ENCODE assay signal across 8 mouse cellular contexts in genomic region chr7:105527306-105527937, GRCm38 (mm10). TPM values are rescaled to one million over a fixed set of nuclear protein-coding genes. Genes with fewer than 3 reads are reported as not detected.
DNase-seq lines count a peak whose midpoint lies in the region; ATAC-seq lines count a peak whose summit lies in the region.

No protein-coding gene starts in this region.

- H3K4me1 ChIP-seq in heart, embryonic 16.5 days (ENCODE audit: control insufficient read depth, insufficient read depth, low read length): no peaks in the 10 kb centered on the region
- no peaks in the 10 kb centered on the region for H3K4me1 ChIP-seq in midbrain, embryonic 14.5 days (ENCODE audit: control insufficient read depth, insufficient read depth, low read length)

- peak; percentile 45 for DNase-seq in adrenal gland, postnatal 10 days
- no peak for DNase-seq in adrenal gland, adult 8-10 months
- DNase-seq in right cerebral cortex, adult 2 months (ENCODE audit: low spot score in 2 of 2): peak; percentile 62 to 64
- DNase-seq in right cerebral cortex, postnatal 25 days: no peak
- peak; percentile 61 to 62 for DNase-seq in kidney, postnatal 36 days
- peak; percentile 78 for DNase-seq in midbrain, embryonic 14.5 days
- no peak for DNase-seq in natural killer cell, adult 2 months (ENCODE audit: low spot score in 2 of 2)

- no peaks in the 10 kb centered on the region for H3K9me3 ChIP-seq in heart, embryonic 16.5 days (replicated peaks; ENCODE audit: control insufficient read depth, low read length)
- H3K9me3 ChIP-seq in midbrain, embryonic 14.5 days (ENCODE audit: control insufficient read depth, low read length): no peaks in the 10 kb centered on the region

- no peaks in the 10 kb centered on the region for H3K36me3 ChIP-seq in heart, embryonic 16.5 days (ENCODE audit: control insufficient read depth, insufficient read depth)
- no peaks in the 10 kb centered on the region for H3K36me3 ChIP-seq in midbrain, embryonic 14.5 days (ENCODE audit: control insufficient read depth, insufficient read depth, low read length)

- H3K27me3 ChIP-seq in heart, embryonic 16.5 days (ENCODE audit: control insufficient read depth, insufficient read depth, low read length): no peaks in the 10 kb centered on the region
- H3K27me3 ChIP-seq in midbrain, embryonic 14.5 days (ENCODE audit: control insufficient read depth, insufficient read depth, low read length): no peaks in the 10 kb centered on the region

- ATAC-seq in heart, embryonic 16.5 days (replicated peaks; ENCODE audit: extremely low read depth, insufficient read depth, low FRiP score): peak; percentile 52
- peak; percentile 84; the same call in 1 of the 2 replicates for ATAC-seq in midbrain, embryonic 14.5 days (ENCODE audit: low FRiP score, low TSS enrichment)

- WGBS in heart, embryonic 16.5 days: 46% methylated on average over 1 of the region's 1 CpGs
- 46% methylated on average over 1 of the region's 1 CpGs for WGBS in midbrain, embryonic 14.5 days

- no peak overlapping the region for H3K4me3 ChIP-seq in heart, embryonic 16.5 days (ENCODE audit: low read length)
- no peak overlapping the region for H3K4me3 ChIP-seq in midbrain, embryonic 14.5 days (replicated peaks; ENCODE audit: low read depth, low read length)

- H3K27ac ChIP-seq in heart, embryonic 16.5 days (ENCODE audit: low read length): no peak overlapping the region
- H3K27ac ChIP-seq in midbrain, embryonic 14.5 days (replicated peaks; ENCODE audit: low read depth, low read length): no peak overlapping the region

- no peak overlapping the region for H3K4me2 ChIP-seq in heart, embryonic 16.5 days (ENCODE audit: low read depth, low read length)
- no peak overlapping the region for H3K4me2 ChIP-seq in midbrain, embryonic 14.5 days (ENCODE audit: low read length)

- no peak overlapping the region for H3K9ac ChIP-seq in heart, embryonic 16.5 days (ENCODE audit: low read length)
- H3K9ac ChIP-seq in midbrain, embryonic 14.5 days (replicated peaks; ENCODE audit: low read length): no peak overlapping the region

RNA-seq across cellular contexts. Expression of gene Smpd1, which starts 26.7 kb away (rescaled TPM):
- total RNA-seq in adrenal gland, postnatal 10 days (2021): 10 to 100 TPM; 59.2 to 68.1 TPM
- 10 to 100 TPM; 47.3 to 54.3 (median 51.8) TPM for total RNA-seq in adrenal gland, adult 8-10 months (2022)
- 61.7 and 65.0 TPM in 2 replicates for polyA plus RNA-seq in heart, embryonic 16.5 days (2015; fragmentation: Nextera tagmentation; extraction: Ambion mirVana)
- polyA plus RNA-seq in midbrain, embryonic 14.5 days (2014; fragmentation: Nextera tagmentation; extraction: Ambion mirVana): 90.6 and 91.4 TPM in 2 replicates

RNA-seq across cellular contexts. Expression of gene Cavin3, which starts 45.3 kb away (rescaled TPM):
- 10 to 100 TPM; 48.6 to 49.5 TPM for total RNA-seq in adrenal gland, postnatal 10 days (2021)
- 10 to 100 TPM; 59.4 to 66.5 (median 60.9) TPM for total RNA-seq in adrenal gland, adult 8-10 months (2022)
- polyA plus RNA-seq in heart, embryonic 16.5 days (2015; fragmentation: Nextera tagmentation; extraction: Ambion mirVana): 97.4 and 97.5 TPM in 2 replicates
- polyA plus RNA-seq in midbrain, embryonic 14.5 days (2014; fragmentation: Nextera tagmentation; extraction: Ambion mirVana): 23.2 and 27.9 TPM in 2 replicates

RNA-seq across cellular contexts. Expression of gene Apbb1, which starts 54.0 kb away (rescaled TPM):
- total RNA-seq in adrenal gland, postnatal 10 days (2021): 10 to 100 TPM; 19.6 to 25.2 TPM
- total RNA-seq in adrenal gland, adult 8-10 months (2022): 10 to 100 TPM; 17.3 to 30.8 (median 24.3) TPM
- polyA plus RNA-seq in heart, embryonic 16.5 days (2015; fragmentation: Nextera tagmentation; extraction: Ambion mirVana): 44.5 and 49.5 TPM in 2 replicates
- polyA plus RNA-seq in midbrain, embryonic 14.5 days (2014; fragmentation: Nextera tagmentation; extraction: Ambion mirVana): 227 and 305 TPM in 2 replicates

Comparison
In these comparisons a context has a peak if more than half of its experiments do, and no peak if none do; other contexts are left out.
1. DNase-seq: peak in adrenal gland, postnatal 10 days (single experiment), right cerebral cortex, adult 2 months (2 of 2), kidney, postnatal 36 days (2 of 2) and midbrain, embryonic 14.5 days (single experiment); none in adrenal gland, adult 8-10 months (single experiment), right cerebral cortex, postnatal 25 days (single experiment) and natural killer cell, adult 2 months (0 of 2).